Mouse (Mus musculus): Measurements from ENCODE around the gene Ncbp3. TPM values are rescaled to one million over a fixed set of nuclear protein-coding genes. Genes with fewer than 3 reads are reported as not detected.

The Ncbp3 gene
- total RNA-seq, 2 experiments from 2014 or later: 8.0 to 9.7 TPM

DNA sequence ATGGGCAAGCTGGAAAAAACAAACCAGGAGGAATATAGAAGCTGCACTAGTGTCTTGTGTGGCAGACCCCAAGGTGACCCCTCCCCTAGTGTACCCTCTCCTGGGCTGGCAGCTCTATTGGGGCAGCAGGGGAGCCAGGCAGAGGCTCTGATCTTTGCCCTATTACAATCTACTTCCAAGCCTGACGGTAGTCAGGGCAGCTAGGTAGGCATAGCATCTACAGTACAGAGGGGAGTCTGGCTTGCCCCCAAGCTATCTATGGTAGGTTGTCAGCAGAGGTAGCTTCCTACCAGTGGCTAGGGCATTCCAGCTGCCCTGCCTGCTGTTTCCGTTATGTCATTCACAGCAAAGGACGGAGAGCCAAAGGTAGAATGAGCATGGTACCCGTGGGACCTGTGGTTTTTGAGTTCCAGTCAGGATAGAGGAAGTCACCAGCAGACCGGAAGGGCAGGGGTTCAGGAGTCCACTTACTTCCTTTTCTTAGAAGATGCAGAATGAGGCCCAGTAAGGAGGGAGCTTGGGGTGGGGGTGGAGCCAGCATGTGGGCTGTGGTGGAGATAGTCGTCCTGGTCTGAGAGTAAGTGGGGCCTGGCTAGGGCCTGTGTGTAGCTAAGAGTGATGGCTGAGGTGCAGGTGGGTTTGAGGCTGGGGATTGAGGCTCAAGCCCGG is 23.2 kb upstream of the Ncbp3 start:
- intact Hi-C loops (cut with DNase I): no loop called here
- DNase-seq (ENCODE audit: low spot score in 2 of 2): no peak

GRCm38 (mm10) chr11:73026961-73027360 is 20.6 kb upstream of the Ncbp3 start:
- intact Hi-C loops (cut with DNase I): no loop called here
- DNase-seq (ENCODE audit: low spot score in 2 of 2): no peak

GRCm38 (mm10) chr11:73030821-73031498 is 16.6 kb upstream of the Ncbp3 start:
- intact Hi-C loops (cut with DNase I): no loop called here
- peak; percentile 89 to 97 for DNase-seq (ENCODE audit: low spot score in 2 of 2)

DNA sequence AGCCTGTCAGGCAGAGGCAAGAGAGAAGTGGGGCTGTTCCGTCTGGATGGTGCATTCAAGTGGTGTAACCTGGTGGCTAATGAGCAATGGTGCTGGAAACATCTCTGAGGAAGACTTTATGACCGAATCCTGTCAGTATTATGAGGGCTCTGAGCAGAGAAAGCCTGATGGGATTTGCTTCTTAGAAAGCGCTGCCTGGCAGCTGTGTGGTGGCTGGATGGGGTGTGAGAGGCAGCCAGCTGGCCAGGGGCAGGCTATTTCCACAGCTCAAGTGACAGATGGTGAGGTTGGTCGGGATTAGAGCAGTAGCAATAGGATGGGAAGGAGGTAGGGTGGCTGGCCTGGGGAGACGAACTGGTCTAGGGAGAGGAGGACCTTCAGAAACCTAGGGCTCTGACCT is 16.0 kb upstream of the Ncbp3 start:
- intact Hi-C loops (cut with DNase I): no loop called here
- no peak for DNase-seq (ENCODE audit: low spot score in 2 of 2)

GRCm38 (mm10) chr11:73036077-73036476 is 11.5 kb upstream of the Ncbp3 start:
- DNase-seq (ENCODE audit: low spot score in 2 of 2): no peak
- intact Hi-C loops (cut with DNase I): no loop called here

DNA sequence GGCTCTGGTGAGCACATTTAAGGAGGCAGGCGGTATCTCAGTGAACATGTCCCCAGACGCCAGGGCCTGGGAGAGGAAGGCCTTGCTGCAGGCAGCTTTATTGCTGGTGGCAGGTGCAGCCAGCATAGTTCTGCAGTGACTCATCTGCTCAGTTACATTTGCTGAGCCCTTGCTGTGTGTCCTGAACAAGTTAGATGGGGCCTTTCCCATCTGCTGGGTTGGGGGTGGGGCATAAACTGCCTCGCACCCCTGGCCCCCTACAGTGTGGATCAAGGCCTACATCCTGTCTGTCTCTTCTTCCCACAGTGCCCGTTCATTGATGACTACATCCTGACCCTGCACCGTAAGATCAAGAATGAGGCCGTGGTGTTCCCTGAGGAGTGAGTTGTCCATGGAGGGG is 10.7 kb upstream of the Ncbp3 start:
- no peak for DNase-seq (ENCODE audit: low spot score in 2 of 2)
- intact Hi-C loops (cut with DNase I): no loop called here

GRCm38 (mm10) chr11:73037691-73038090 is 9.9 kb upstream of the Ncbp3 start:
- intact Hi-C loops (cut with DNase I): loop anchor here (2.0 kb wide), 1 partner anchor 31 kb away; no protein-coding TSS in a partner anchor
- no peak for DNase-seq (ENCODE audit: low spot score in 2 of 2)

- peak; percentile 78 to 89 for DNase-seq (ENCODE audit: low spot score in 2 of 2)
- intact Hi-C loops (cut with DNase I): loop anchor here (2.0 kb wide), 1 partner anchor 32 kb away; no protein-coding TSS in a partner anchor
Measured at GRCm38 (mm10) chr11:73039102-73039799, 8.3 kb upstream of the Ncbp3 start.

DNA sequence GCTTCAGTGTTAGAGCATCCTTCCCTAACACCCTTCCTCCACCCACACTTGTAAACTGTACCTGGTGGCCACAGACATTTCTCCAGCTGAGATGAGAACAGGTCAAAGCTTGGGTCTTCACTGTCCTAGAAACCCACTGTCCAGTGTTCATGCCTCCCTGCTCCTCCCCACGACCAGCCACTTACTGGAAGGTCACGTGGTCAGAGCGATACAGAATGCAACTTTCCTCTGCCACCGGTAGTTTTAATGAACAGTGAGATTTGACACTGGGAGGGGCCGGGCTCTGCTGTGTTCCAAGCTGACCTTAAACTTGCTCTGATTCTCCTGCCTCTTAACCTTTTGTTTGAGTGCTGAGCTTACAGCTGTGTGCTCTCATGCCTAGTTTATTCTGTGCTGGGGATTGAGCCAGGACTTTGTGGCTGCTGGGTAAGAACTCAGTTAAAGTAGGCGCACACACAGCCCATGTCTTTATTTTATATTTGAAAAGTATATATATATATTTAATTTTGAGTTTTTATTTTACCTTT is 3.3 kb upstream of the Ncbp3 start:
- intact Hi-C loops (cut with DNase I): no loop called here
- DNase-seq (ENCODE audit: low spot score in 2 of 2): no peak

DNA sequence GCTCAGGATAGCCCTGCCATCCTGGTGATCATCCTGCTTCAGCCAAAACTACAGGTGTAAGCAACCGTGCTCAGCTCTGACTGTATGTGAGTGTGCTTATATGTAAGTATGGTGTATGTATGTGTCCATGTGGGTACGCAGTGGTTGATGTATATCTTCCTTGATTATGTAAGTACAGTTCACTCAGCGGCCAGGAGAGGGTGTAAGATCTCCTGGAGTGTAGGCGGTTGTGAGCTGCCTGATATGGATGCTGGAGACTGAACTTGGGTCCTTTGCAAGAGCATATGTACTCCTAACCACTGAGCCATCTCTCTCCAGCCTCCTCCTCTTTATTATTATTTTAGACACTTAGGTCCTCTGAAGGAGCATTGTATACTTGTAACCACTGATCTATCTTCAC is 2.8 kb upstream of the Ncbp3 start:
- DNase-seq (ENCODE audit: low spot score in 2 of 2): no peak
- intact Hi-C loops (cut with DNase I): no loop called here

- intact Hi-C loops (cut with DNase I): no loop called here
- peak in 1 of 2 experiments; percentile 48 for DNase-seq (ENCODE audit: low spot score in 2 of 2)
Measured at GRCm38 (mm10) chr11:73048030-73048876, 670 bp downstream of the Ncbp3 start.

GRCm38 (mm10) chr11:73049335-73049734 is 1.8 kb downstream of the Ncbp3 start:
- DNase-seq (ENCODE audit: low spot score in 2 of 2): peak; percentile 82 to 83
- intact Hi-C loops (cut with DNase I): no loop called here

DNA sequence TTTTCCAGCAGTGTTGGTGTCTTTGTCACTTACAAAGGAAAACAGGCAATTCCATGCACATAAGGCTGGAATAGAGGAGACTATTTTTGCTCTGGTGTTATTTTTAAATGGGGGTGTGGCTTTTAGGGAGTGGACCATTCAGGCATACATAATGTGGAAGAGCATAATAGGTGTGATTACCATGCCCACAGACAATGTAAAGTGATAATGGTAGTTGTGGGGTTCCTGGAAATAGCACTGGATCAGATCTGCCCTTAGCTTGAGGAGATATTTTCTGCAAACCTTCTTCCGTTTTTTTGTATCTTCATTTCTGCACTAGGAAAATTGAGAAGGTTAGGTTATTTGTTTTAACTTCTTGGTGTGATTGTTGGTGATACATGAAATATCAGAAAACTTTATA is 5.2 kb downstream of the Ncbp3 start:
- DNase-seq (ENCODE audit: low spot score in 2 of 2): no peak
- intact Hi-C loops (cut with DNase I): no loop called here

- intact Hi-C loops (cut with DNase I): no loop called here
- DNase-seq (ENCODE audit: low spot score in 2 of 2): no peak
Measured at GRCm38 (mm10) chr11:73057701-73058100, 10.1 kb downstream of the Ncbp3 start.

- no peak for DNase-seq (ENCODE audit: low spot score in 2 of 2)
- intact Hi-C loops (cut with DNase I): no loop called here
Measured at GRCm38 (mm10) chr11:73059630-73060029, 12.0 kb downstream of the Ncbp3 start.

- intact Hi-C loops (cut with DNase I): no loop called here
- DNase-seq (ENCODE audit: low spot score in 2 of 2): no peak
Measured at GRCm38 (mm10) chr11:73061413-73061812, 13.8 kb downstream of the Ncbp3 start.

- intact Hi-C loops (cut with DNase I): loop anchor here (2.0 to 10.0 kb wide), 2 partner anchors 35 to 1303 kb away; no protein-coding TSS in a partner anchor
- peak in 1 of 2 experiments; percentile 63 for DNase-seq (ENCODE audit: low spot score in 2 of 2)
Measured at GRCm38 (mm10) chr11:73071839-73072238, 24.3 kb downstream of the Ncbp3 start.

DNA sequence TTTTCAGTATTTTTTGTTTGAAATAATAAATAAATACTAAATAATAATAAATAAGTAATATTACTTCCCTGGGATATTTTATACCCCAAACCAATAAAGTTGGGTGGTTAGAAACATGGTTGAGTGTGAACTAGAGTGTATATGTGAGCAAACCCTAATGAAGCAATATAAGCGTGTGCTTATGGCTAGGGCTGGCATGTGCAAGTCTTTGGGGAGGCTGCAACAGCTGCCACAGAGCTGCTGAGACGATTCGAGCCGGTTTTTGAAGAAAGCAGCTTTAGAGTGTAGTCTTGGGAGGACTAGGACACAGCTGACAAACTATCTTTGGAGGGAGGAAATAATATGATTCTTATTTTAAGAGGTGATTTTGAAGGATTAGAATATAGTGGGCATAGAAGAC is 28.7 kb downstream of the Ncbp3 start:
- intact Hi-C loops (cut with DNase I): loop anchor here (10.0 kb wide), 1 partner anchor 1299 kb away; no protein-coding TSS in a partner anchor
- no peak for DNase-seq (ENCODE audit: low spot score in 2 of 2)

GRCm38 (mm10) chr11:73076733-73077132 is 29.1 kb downstream of the Ncbp3 start:
- intact Hi-C loops (cut with DNase I): loop anchor here (10.0 kb wide), 1 partner anchor 1298 kb away; no protein-coding TSS in a partner anchor
- DNase-seq (ENCODE audit: low spot score in 2 of 2): peak in 1 of 2 experiments; percentile 29
